Mouse (Mus musculus) liver, postnatal 0 days (tissue): Measurements from ENCODE around the gene Odf2l. TPM values are rescaled to one million over a fixed set of nuclear protein-coding genes. Genes with fewer than 3 reads are reported as not detected.

Experiments
- ATAC-seq: fragments of 200-750 bp; cut with Nextera tagmentation; 2 replicates; pipeline ENCODE4 v1.8.0; 2017; ENCODE audit warnings: mild to moderate bottlenecking, moderate library complexity
- DNase-seq: peaks from one replicate; pipeline ENCODE4 v3.0.0-alpha.2; 2016
- H3K27ac ChIP-seq: fragments of 300-500 bp; sonication (generic); 2 replicates; pipeline ENCODE4 v1.5.1; 2014; ENCODE audit warnings: antibody characterized with exemption, moderate library complexity, mild to moderate bottlenecking, low read depth
- H3K27me3 ChIP-seq: fragments of 300-500 bp; sonication (generic); 2 replicates; pipeline ENCODE4 v1.6.1; 2014; ENCODE audit warnings: low read length, control low read depth, mixed read lengths; ENCODE audit not compliant: insufficient read depth
- H3K36me3 ChIP-seq: fragments of 300-500 bp; sonication (generic); replicated peaks from 2 replicates; pipeline ENCODE4 v1.6.1; 2014; ENCODE audit warnings: mild to moderate bottlenecking, control low read depth, low read length, moderate library complexity, mixed read lengths; ENCODE audit not compliant: insufficient read depth
- H3K4me1 ChIP-seq: fragments of 300-500 bp; sonication (generic); 2 replicates; pipeline ENCODE4 v1.6.1; 2014; ENCODE audit warnings: antibody characterized with exemption, mild to moderate bottlenecking, control low read depth; ENCODE audit not compliant: insufficient read depth
- H3K4me2 ChIP-seq: fragments of 300-500 bp; sonication (generic); 2 replicates; pipeline ENCODE4 v1.6.1; 2014; ENCODE audit warnings: low read depth, mild to moderate bottlenecking, low read length, moderate library complexity, mixed read lengths
- H3K4me3 ChIP-seq: fragments of 300-500 bp; sonication (generic); 2 replicates; pipeline ENCODE4 v1.5.1; 2014; ENCODE audit warnings: low read depth, low read length
- H3K9ac ChIP-seq: fragments of 300-500 bp; sonication (generic); replicated peaks from 2 replicates; pipeline ENCODE4 v1.6.1; 2014; ENCODE audit warnings: mild to moderate bottlenecking, moderate library complexity
- H3K9me3 ChIP-seq: fragments of 300-500 bp; sonication (generic); 2 replicates; pipeline ENCODE4 v1.6.1; 2016; ENCODE audit warnings: mild to moderate bottlenecking, control low read depth, low read length, mixed read lengths
- CTCF ChIP-seq: sonication (generic); IDR thresholded peaks from 2 replicates; pipeline ENCODE4 v1.5.1; 2016; ENCODE audit warnings: antibody characterized with exemption, low read depth
- EP300 ChIP-seq: IDR thresholded peaks from 2 replicates; pipeline ENCODE4 v1.6.1; 2016; ENCODE audit warnings: antibody characterized with exemption, low read depth, mild to moderate bottlenecking
- WGBS: fragments of 180-500 bp; shearing (Covaris S2); extraction: QIAGEN DNeasy Blood & Tissue Kit; methylation state at CpG from one replicate; pipeline ENCODE4 v1.1.7; 2014; ENCODE audit not compliant: insufficient replicate concordance; 5-methylcytosine and 5-hydroxymethylcytosine counted together
- polyA plus RNA-seq: library from polyadenylated mRNA; unstranded; fragments of >200 nt; fragmentation: Nextera tagmentation; extraction: Ambion mirVana; gene quantifications from 2 replicates; pipeline ENCODE4 v1.2.1, GENCODE M21; 2015

The Odf2l gene
- polyA plus RNA-seq: 5.4 and 5.6 TPM in 2 replicates

DNA sequence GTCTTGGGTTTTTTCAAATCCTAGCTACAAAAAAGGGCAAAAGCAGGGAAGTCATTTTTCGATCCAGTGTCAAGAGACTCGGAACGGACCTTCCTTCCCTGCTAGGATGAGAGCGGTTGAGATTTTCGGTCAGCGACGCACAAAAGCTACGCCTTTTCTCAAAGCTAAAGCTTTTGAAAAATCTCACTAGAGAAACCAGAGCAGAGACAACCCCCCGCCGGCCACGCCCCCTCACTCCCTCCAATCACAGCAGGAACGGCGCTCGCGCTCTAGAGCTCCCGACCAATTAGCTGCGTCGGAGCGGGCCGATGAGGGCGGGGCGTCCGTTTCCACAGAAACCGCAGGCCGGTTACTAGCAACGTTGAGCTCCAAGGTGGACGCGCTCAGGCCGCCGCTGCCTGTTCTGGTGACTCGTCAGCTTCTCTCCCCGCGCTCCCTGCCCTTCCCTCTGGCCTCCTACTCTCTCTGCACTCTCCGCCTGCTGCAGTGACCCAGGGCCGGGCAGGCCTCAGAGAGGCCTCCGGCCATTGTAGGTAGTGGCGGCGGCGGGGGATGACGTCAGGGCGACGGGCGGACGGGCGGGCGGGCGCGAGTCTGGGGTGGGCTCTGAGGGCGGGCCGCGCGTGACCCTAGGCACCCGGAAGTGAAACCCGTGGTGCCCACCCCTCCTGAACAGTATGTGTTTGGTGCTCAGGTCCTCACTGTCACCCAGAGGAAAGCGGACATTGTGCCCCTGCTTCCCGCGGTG lies at the start of gene Odf2l:
Gene Odf2l, plus strand, starts transcription at position 335 of the 748 bp plus-strand sequence.
- peak within 1 kb of the TSS; percentile 98 for H3K27ac ChIP-seq
- no peaks in the 10 kb centered on the region for H3K27me3 ChIP-seq
- no peaks in the 10 kb centered on the region for H3K36me3 ChIP-seq
- ATAC-seq (peak; percentile 98), DNase-seq (peak; percentile 98)
- TF ChIP-seq EP300 (no peak), CTCF (no peak)
- H3K9me3 ChIP-seq: no peaks in the 10 kb centered on the region
- H3K4me2 ChIP-seq: peak within 1 kb of the TSS; percentile 87
- peak within 1 kb of the TSS; percentile 81 for H3K4me3 ChIP-seq
- peak within 1 kb of the TSS; percentile 78 for H3K9ac ChIP-seq
- peaks cover 17% of the 10 kb centered on the region for H3K4me1 ChIP-seq
- under 1% methylated on average over 55 of the region's 57 CpGs for WGBS

DNA sequence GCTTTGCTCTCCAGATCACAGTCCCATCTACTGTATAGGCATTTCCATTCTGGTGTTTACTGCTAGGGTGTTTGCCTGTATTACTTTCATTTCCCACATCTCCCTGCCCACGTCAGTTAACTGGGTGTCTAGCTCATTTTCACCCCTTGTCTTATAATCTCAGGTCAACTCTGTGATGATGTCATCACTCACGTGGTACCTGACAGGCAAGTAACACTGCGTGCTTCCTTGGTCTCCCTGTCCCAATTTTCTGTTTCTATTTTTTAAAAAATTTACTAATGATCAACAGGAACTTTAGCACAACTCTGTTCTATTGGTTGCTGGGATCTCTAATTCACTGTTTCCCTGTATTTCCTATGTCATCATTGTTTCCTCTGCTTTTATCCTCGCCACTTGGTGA lies 49.4 kb upstream of the Odf2l start:
- no peaks in the 10 kb centered on the region for H3K4me1 ChIP-seq
- H3K9ac ChIP-seq: no peak overlapping the region
- 69% methylated on average over 4 of the region's 4 CpGs for WGBS
- no peak for TF ChIP-seq CTCF
- no peak for ATAC-seq
- H3K27ac ChIP-seq: no peak overlapping the region
- H3K4me2 ChIP-seq: no peak overlapping the region
- no peak overlapping the region for H3K4me3 ChIP-seq
- no peak for DNase-seq
- no peaks in the 10 kb centered on the region for H3K36me3 ChIP-seq
- no peaks in the 10 kb centered on the region for H3K9me3 ChIP-seq
- no peaks in the 10 kb centered on the region for H3K27me3 ChIP-seq

DNA sequence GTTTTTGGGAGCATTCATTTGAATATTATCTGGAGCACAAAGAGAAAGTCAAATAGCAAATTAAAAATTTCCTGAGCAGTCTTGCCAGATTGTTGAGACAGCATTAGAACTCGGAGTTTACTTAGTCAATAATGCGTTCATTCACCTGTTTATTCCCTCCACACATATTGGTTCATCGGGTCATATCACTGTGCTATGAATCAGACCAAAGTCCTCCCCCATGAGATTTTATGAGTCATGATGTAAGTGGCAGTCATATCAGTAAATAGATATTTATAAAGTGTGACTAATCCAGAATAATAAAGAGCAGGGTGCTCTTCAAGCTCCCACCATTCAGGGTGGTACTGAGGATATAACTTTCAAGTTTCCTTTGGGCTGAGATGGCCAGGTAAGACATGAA lies 46.0 kb upstream of the Odf2l start:
- no peak overlapping the region for H3K4me2 ChIP-seq
- no peaks in the 10 kb centered on the region for H3K9me3 ChIP-seq
- no peaks in the 10 kb centered on the region for H3K27me3 ChIP-seq
- 80% methylated on average over 3 of the region's 3 CpGs for WGBS
- no peak overlapping the region for H3K4me3 ChIP-seq
- no peaks in the 10 kb centered on the region for H3K4me1 ChIP-seq
- H3K36me3 ChIP-seq: no peaks in the 10 kb centered on the region
- H3K27ac ChIP-seq: no peak overlapping the region
- TF ChIP-seq CTCF (no peak), EP300 (no peak)
- ATAC-seq (no peak), DNase-seq (no peak)
- no peak overlapping the region for H3K9ac ChIP-seq

DNA sequence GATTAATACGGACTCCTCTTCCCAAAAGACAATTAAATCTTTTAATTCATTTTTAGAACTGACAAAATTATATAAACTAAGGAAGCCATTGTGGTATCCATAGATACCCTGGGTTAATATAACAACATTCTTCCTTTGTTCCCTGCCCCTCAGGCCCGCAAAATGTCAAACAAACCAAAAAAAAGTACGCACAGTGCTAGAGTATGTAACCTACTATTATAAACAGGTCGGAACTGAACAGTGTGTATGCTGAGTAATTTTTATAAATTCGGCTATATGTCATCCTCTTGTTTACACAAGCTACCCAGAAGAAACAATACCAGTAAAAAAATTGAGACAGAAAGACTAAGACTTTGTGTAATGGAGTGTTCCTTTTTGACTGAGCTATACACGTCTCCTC lies 40.0 kb upstream of the Odf2l start:
- DNase-seq: no peak
- no peak for ATAC-seq
- no peaks in the 10 kb centered on the region for H3K36me3 ChIP-seq
- TF ChIP-seq EP300: no peak
- no peak for TF ChIP-seq CTCF
- no peaks in the 10 kb centered on the region for H3K27me3 ChIP-seq
- 73% methylated on average over 6 of the region's 6 CpGs for WGBS
- no peak overlapping the region for H3K27ac ChIP-seq
- H3K9me3 ChIP-seq: no peaks in the 10 kb centered on the region
- no peaks in the 10 kb centered on the region for H3K4me1 ChIP-seq
- H3K4me3 ChIP-seq: no peak overlapping the region
- no peak overlapping the region for H3K4me2 ChIP-seq
- no peak overlapping the region for H3K9ac ChIP-seq

DNA sequence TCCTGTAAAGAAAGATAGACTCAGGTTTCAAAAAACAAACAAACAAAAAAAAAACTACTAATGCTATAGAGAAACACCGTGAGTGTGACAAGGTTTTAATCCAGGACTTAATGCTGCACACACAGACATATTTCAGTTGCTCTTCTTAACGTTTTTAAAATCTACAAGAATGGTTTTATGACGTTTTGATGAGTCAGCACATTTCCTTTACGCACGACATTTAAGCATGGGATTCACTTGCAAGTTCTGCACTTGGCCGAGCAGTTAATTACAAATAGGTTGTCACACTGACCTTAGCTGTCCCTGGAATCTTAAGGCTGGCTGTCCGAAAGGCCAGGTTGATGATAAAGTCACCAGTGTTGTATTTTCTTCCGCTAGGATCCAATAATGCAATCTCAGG lies 37.5 kb upstream of the Odf2l start:
- Histone ChIP-seq H3K4me2 (no peak overlapping the region), H3K9me3 (no peaks in the 10 kb centered on the region), H3K4me1 (no peaks in the 10 kb centered on the region), H3K27me3 (no peaks in the 10 kb centered on the region), H3K36me3 (no peaks in the 10 kb centered on the region), H3K27ac (no peak overlapping the region), H3K9ac (no peak overlapping the region), H3K4me3 (no peak overlapping the region)
- DNase-seq (no peak), ATAC-seq (no peak)
- 65% methylated on average over 8 of the region's 8 CpGs for WGBS
- TF ChIP-seq CTCF: no peak
- TF ChIP-seq EP300: no peak

DNA sequence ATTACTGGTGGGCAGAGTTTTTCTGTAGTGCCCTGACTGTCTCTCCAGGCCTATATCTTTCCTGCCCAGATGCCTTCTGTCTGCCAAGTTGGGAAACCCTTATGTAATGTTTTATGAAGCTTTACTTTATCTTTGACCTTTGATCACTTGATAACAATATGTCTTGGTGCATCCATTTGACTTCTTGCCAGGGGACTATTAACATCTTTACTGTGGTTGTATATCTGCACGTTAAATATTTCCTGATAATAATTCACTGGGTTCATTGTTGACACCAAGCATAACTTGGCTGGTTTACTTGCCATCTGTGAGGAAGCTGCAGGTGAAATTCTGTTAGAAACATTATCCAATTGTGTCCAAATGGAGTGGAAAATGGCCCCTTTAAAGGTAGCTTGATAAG lies 35.3 kb upstream of the Odf2l start:
- no peaks in the 10 kb centered on the region for H3K27me3 ChIP-seq
- no peaks in the 10 kb centered on the region for H3K36me3 ChIP-seq
- WGBS: 66% methylated on average over 1 of the region's 1 CpGs
- H3K9ac ChIP-seq: no peak overlapping the region
- H3K4me2 ChIP-seq: no peak overlapping the region
- H3K4me1 ChIP-seq: no peaks in the 10 kb centered on the region
- no peaks in the 10 kb centered on the region for H3K9me3 ChIP-seq
- no peak overlapping the region for H3K4me3 ChIP-seq
- ATAC-seq: no peak
- TF ChIP-seq CTCF (no peak), EP300 (no peak)
- H3K27ac ChIP-seq: no peak overlapping the region
- no peak for DNase-seq
